Mouse (Mus musculus) myocyte (in vitro differentiated cells): ENCODE measurements around the gene Hoxd11.

ENCODE experiments used
- MAX ChIP-seq: IDR thresholded peaks from one replicate; pipeline ENCODE4 v1.6.1; 2011; ENCODE audit warnings: low read depth, mild to moderate bottlenecking, control low read depth
- MYOD1 ChIP-seq, 3 experiments: IDR thresholded peaks; one replicate each; pipeline ENCODE4 v1.6.1; 2011; ENCODE audit warnings: control low read depth in 2 of 3, low read depth in 2 of 3, mild to moderate bottlenecking in 2 of 3, moderate library complexity in 1 of 3; ENCODE audit not compliant: insufficient read length in 2 of 3, control insufficient read depth in 1 of 3
- MYOG ChIP-seq, 3 experiments: IDR thresholded peaks; one replicate each; pipeline ENCODE4 v1.6.1; 2011; ENCODE audit warnings: control low read depth in 2 of 3, low read depth in 2 of 3, mild to moderate bottlenecking in 2 of 3; ENCODE audit not compliant: insufficient read length in 2 of 3, control insufficient read depth in 1 of 3, insufficient read depth in 1 of 3
- POLR2A ChIP-seq: IDR thresholded peaks from one replicate; pipeline ENCODE4 v1.6.1; 2011; ENCODE audit warnings: low read depth, mild to moderate bottlenecking, control low read depth, moderate library complexity; ENCODE audit not compliant: insufficient read length
- POLR2AphosphoS2 ChIP-seq: IDR thresholded peaks from one replicate; pipeline ENCODE4 v1.6.1; 2011; ENCODE audit warnings: low read depth, control low read depth; ENCODE audit not compliant: insufficient read length
- REST ChIP-seq: IDR thresholded peaks from one replicate; pipeline ENCODE4 v1.6.1; 2011; ENCODE audit warnings: mild to moderate bottlenecking, control low read depth, moderate library complexity; ENCODE audit not compliant: insufficient read depth, insufficient read length
- USF1 ChIP-seq: IDR thresholded peaks from one replicate; pipeline ENCODE4 v1.6.1; 2011; ENCODE audit warnings: low read depth, mild to moderate bottlenecking, control low read depth, moderate library complexity

DNA sequence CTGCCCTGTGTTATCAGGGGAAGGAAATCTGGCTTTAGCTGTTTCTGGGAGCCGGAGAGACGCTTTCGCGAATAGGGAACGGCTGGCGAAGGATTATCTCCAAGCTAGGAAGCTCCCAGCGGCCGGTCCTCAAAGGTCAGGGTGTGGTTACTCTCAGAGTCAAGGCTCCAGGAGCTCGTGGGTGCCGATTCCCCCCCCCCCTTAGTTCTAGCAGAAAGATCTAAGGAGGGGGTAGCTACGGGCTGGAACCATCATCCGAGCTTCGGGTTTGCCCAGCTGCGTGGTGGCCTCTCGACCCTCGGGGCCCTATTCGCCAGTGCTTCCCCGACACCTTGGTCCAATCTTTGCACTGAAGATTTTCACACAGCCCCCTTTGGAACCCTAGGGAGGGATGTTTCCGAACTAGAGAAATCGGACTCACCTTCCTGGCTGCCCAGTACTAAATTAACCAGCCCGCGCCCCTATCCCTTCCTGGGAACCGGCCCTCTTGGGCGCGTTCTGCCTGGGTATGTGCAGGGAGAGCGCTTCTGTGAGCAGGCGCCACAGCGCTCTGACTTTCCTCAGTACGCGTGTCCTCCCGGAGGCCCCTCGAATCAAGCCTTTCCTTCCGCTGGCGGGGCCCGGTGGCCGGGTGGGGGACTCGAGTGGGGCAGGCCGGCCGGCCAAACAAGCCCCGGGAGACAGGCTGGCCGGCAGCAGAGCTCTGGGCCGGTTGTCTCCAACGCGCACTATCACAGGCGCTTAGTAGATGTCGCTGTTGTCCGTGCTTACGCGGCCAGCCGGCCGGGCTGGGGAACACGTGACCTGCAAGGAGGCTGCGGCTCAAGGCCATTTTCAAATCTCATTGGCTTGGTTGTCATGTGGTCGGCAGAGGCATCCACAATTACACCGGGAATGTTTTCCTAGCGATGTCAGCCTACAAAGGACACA is 11.9 kb downstream of the Hoxd11 start, which contains the start of gene Hoxd10:
- TF ChIP-seq POLR2A: no peak
- TF ChIP-seq POLR2AphosphoS2: no peak
- TF ChIP-seq USF1: no peak
- TF ChIP-seq MYOD1 (IDR thresholded peaks at IDR 0.05; ENCODE audit: control insufficient read depth in 1 of 3, insufficient read length in 2 of 3, low read depth in 2 of 3): no peak
- no peak for TF ChIP-seq REST
- no peak for TF ChIP-seq MYOG (IDR thresholded peaks at IDR 0.05; ENCODE audit: control insufficient read depth in 1 of 3, insufficient read depth in 1 of 3, insufficient read length in 2 of 3, low read depth in 2 of 3)
- TF ChIP-seq MAX: no peak
